In genomic region chr6:32955481-32955880, GRCm38 (mm10) we compare ENCODE assay signal across 27 mouse cellular contexts.
"Had no signal": no experiment of that assay in that cellular context is flagged by ENCODE, and none has a peak within 500 bp of the region (broad histone marks: within the 10 kb centered on the region; RNA-seq: fewer than 3 reads in every experiment).

No protein-coding gene starts in this region.

- ATAC-seq: hindbrain, embryonic 16.5 days; inflammation-experienced regulatory T-cells, adult 6 months; intestine, embryonic 15.5 days; intestine, postnatal 0 days; liver, postnatal 0 days had no signal

- H3K4me1 ChIP-seq: intestine, embryonic 15.5 days; liver, embryonic 13.5 days; liver, embryonic 15.5 days had no signal

- H3K9ac ChIP-seq: heart, embryonic 12.5 days; hindbrain, embryonic 14.5 days; intestine, embryonic 15.5 days; limb, embryonic 12.5 days; liver, embryonic 13.5 days; liver, embryonic 15.5 days; liver, postnatal 0 days had no signal

- H3K27ac ChIP-seq: gastrocnemius, adult 2 months; heart, embryonic 10.5 days; hindbrain, embryonic 14.5 days; intestine, embryonic 15.5 days; layer of hippocampus, adult 2 months; left cerebral cortex, adult 2 months; limb, embryonic 10.5 days; limb, embryonic 12.5 days; liver, embryonic 13.5 days; liver, embryonic 15.5 days had no signal

- DNase-seq: gastrocnemius, adult 2 months; gastrocnemius, postnatal 10 days; gastrocnemius, postnatal 25 days; heart, adult 18-20 months; heart, postnatal 10 days; heart, postnatal 4 days; kidney, adult 18-20 months; kidney, adult 8-10 months; kidney, postnatal 10 days; kidney, postnatal 25 days; kidney, postnatal 4 days; liver; liver, embryonic 13.5 days; liver, postnatal 0 days had no signal

- H3K27me3 ChIP-seq: heart, embryonic 12.5 days; intestine, embryonic 15.5 days; limb, embryonic 12.5 days; liver, embryonic 13.5 days; liver, embryonic 15.5 days had no signal

- H3K4me3 ChIP-seq: gastrocnemius, adult 2 months; heart, embryonic 10.5 days; heart, embryonic 12.5 days; intestine, embryonic 15.5 days; layer of hippocampus, adult 2 months; left cerebral cortex, adult 2 months; limb, embryonic 10.5 days; limb, embryonic 12.5 days; liver, embryonic 13.5 days; liver, embryonic 15.5 days had no signal

- H3K36me3 ChIP-seq: heart, embryonic 10.5 days; heart, embryonic 12.5 days; intestine, embryonic 15.5 days; limb, embryonic 10.5 days; limb, embryonic 12.5 days; liver, embryonic 13.5 days; liver, embryonic 15.5 days had no signal

- H3K4me2 ChIP-seq: heart, embryonic 12.5 days; hindbrain, embryonic 14.5 days; intestine, embryonic 15.5 days; limb, embryonic 12.5 days; liver, embryonic 11.5 days; liver, embryonic 13.5 days; liver, embryonic 15.5 days had no signal

- H3K9me3 ChIP-seq: heart, embryonic 10.5 days; heart, embryonic 12.5 days; intestine, embryonic 15.5 days; limb, embryonic 10.5 days; limb, embryonic 12.5 days; liver, embryonic 13.5 days; liver, embryonic 15.5 days had no signal
